10 mouse cellular contexts compared by ENCODE assay signal in genomic region chr8:9157141-9157781, GRCm38 (mm10).
A peak's percentile ranks its signal among the peaks of the same experiment; 100 is the strongest.
DNase-seq lines count a peak whose midpoint lies in the region; ATAC-seq lines count a peak whose summit lies in the region.
"Had no signal": no experiment of that assay in that cellular context is flagged by ENCODE, and none has a peak within 500 bp of the region (broad histone marks: within the 10 kb centered on the region; RNA-seq: fewer than 3 reads in every experiment).

No protein-coding gene starts in this region.

- ATAC-seq in hindbrain, embryonic 13.5 days (ENCODE audit: low FRiP score) = no peak
- peak; percentile 57; the same call in 1 of the 2 replicates for ATAC-seq in megakaryocyte-erythroid progenitor cell, adult 5-6 weeks (replicated peaks; ENCODE audit: low FRiP score, low TSS enrichment, poor library complexity, severe bottlenecking)
- ATAC-seq in frontal cortex, adult (ENCODE audit: low TSS enrichment) = no peak
- ATAC-seq: inflammation-experienced regulatory T-cells, adult 6 months had no signal

- DNase-seq in R1 (ENCODE audit: low read depth, low spot score) = peak; percentile 18
- DNase-seq in embryo, embryonic 10.5 days (ENCODE audit: low spot score) = peak; percentile 79
- DNase-seq in urinary bladder, postnatal 25 days (ENCODE audit: low spot score) = no peak
- DNase-seq in cerebellum, postnatal 10 days = no peak
- no peak for DNase-seq in spleen, adult 18-20 months
- DNase-seq: lung, adult 2 months had no signal

- 6% methylated on average over 23 of the region's 23 CpGs for WGBS in hindbrain, embryonic 13.5 days

- H3K27me3 ChIP-seq in hindbrain, embryonic 13.5 days = no peaks in the 10 kb centered on the region

- peak overlapping the region; percentile 33; the same call in 1 of the 2 replicates for H3K4me2 ChIP-seq in hindbrain, embryonic 13.5 days

- H3K27ac ChIP-seq in hindbrain, embryonic 13.5 days = peak overlapping the region; percentile 76

- H3K4me1 ChIP-seq in hindbrain, embryonic 13.5 days (replicated peaks) = peaks cover 41% of the 10 kb centered on the region

- H3K4me3 ChIP-seq in hindbrain, embryonic 13.5 days = no peak overlapping the region

- H3K36me3 ChIP-seq in hindbrain, embryonic 13.5 days = no peaks in the 10 kb centered on the region

- H3K9me3 ChIP-seq in hindbrain, embryonic 13.5 days = no peaks in the 10 kb centered on the region

- H3K9ac ChIP-seq in hindbrain, embryonic 13.5 days = peak overlapping the region; percentile 56; the same call in 1 of the 2 replicates

Comparison
In these comparisons a context has a peak if more than half of its experiments do, and no peak if none do; other contexts are left out.
1. DNase-seq: peak in R1 (single experiment) and embryo, embryonic 10.5 days (single experiment); none in urinary bladder, postnatal 25 days (single experiment), cerebellum, postnatal 10 days (0 of 2) and spleen, adult 18-20 months (0 of 2).